Mouse (Mus musculus) B cell, adult 62 days (primary cell): ENCODE data around the gene Rlim. TPM values are rescaled to one million over a fixed set of nuclear protein-coding genes. Genes with fewer than 3 reads are reported as not detected.

ENCODE experiments used
- total RNA-seq: library from RNA; stranded (reverse); gene quantifications from 4 replicates; pipeline ENCODE4 v1.2.4, GENCODE M21; 2023

Gene Rlim
- 146 to 152 TPM (median 147 TPM) in 4 replicates for total RNA-seq

GRCm38 (mm10) chrX:103981169-103981689 is at the start of gene Rlim:
Rlim (minus strand) TSS chrX:103981284.

Other genes with a start within 250 kb of the Rlim start
- gene Slc16a2, start 159.3 kb downstream of the Rlim start, total RNA-seq: 0.60 TPM in 1 of 4 replicates, not detected in the others
- gene Nexmif, start 219.9 kb upstream of the Rlim start, total RNA-seq: not detected in 4 replicates